Mouse (Mus musculus) lung, embryonic 15.5 days (tissue): ENCODE measurements around the gene Vwa1. TPM values are rescaled to one million over a fixed set of nuclear protein-coding genes. Genes with fewer than 3 reads are reported as not detected.

Experiments used
- ATAC-seq: fragments of 200-750 bp; cut with Nextera tagmentation; 2 replicates; pipeline ENCODE4 v1.8.0; 2017; ENCODE audit warnings: moderate number of reproducible peaks, borderline replicate concordance; ENCODE audit not compliant: low FRiP score, low TSS enrichment; ENCODE audit errors: extremely low read depth
- H3K27ac ChIP-seq: fragments of 300-500 bp; sonication (generic); 2 replicates; pipeline ENCODE4 v1.5.1; 2015; ENCODE audit warnings: moderate library complexity, mild to moderate bottlenecking, inconsistent platforms
- H3K27me3 ChIP-seq: fragments of 300-500 bp; sonication (generic); 2 replicates; pipeline ENCODE4 v1.6.1; 2015; ENCODE audit warnings: inconsistent platforms
- H3K36me3 ChIP-seq: fragments of 300-500 bp; sonication (generic); 2 replicates; pipeline ENCODE4 v1.6.1; 2015; ENCODE audit warnings: inconsistent platforms
- H3K4me1 ChIP-seq: fragments of 300-500 bp; sonication (generic); 2 replicates; pipeline ENCODE4 v1.6.1; 2015; ENCODE audit warnings: inconsistent platforms
- H3K4me2 ChIP-seq: fragments of 300-500 bp; sonication (generic); 2 replicates; pipeline ENCODE4 v1.6.1; 2015; ENCODE audit warnings: inconsistent platforms, mild to moderate bottlenecking, moderate library complexity
- H3K4me3 ChIP-seq: fragments of 300-500 bp; sonication (generic); 2 replicates; pipeline ENCODE4 v1.5.1; 2015; ENCODE audit warnings: mild to moderate bottlenecking, inconsistent platforms
- H3K9ac ChIP-seq: fragments of 300-500 bp; sonication (generic); 2 replicates; pipeline ENCODE4 v1.6.1; 2015; ENCODE audit warnings: inconsistent platforms
- H3K9me3 ChIP-seq: fragments of 300-500 bp; sonication (generic); 2 replicates; pipeline ENCODE4 v1.6.1; 2016; ENCODE audit warnings: inconsistent platforms
- WGBS: fragments of 180-500 bp; shearing (Covaris S2); methylation state at CpG from one replicate; pipeline ENCODE4 v1.1.7; 2015; 5-methylcytosine and 5-hydroxymethylcytosine counted together
- polyA plus RNA-seq: library from polyadenylated mRNA; unstranded; fragments of >200 nt; fragmentation: Nextera tagmentation; extraction: Ambion mirVana; gene quantifications from 2 replicates; pipeline ENCODE4 v1.2.1, GENCODE M21; 2015

Gene Vwa1
- 10.5 and 11.0 TPM in 2 replicates for polyA plus RNA-seq

- H3K4me3 ChIP-seq, result peak within 1 kb of the TSS; percentile 37
- peaks cover 52% of the 10 kb centered on the region for H3K4me1 ChIP-seq
- under 1% methylated on average over 35 of the region's 35 CpGs for WGBS
- H3K36me3 ChIP-seq, result no peaks in the 10 kb centered on the region
- H3K9ac ChIP-seq, result peak within 1 kb of the TSS; percentile 31
- peaks cover 34% of the 10 kb centered on the region for H3K27me3 ChIP-seq
- peak within 1 kb of the TSS; percentile 76 for H3K4me2 ChIP-seq
- peak within 1 kb of the TSS; percentile 39 for H3K27ac ChIP-seq
- H3K9me3 ChIP-seq, result no peaks in the 10 kb centered on the region
- ATAC-seq, result peak; percentile 71
Measured at GRCm38 (mm10) chr4:155774280-155774754, at the start of gene Vwa1. Vwa1 (minus strand) TSS chr4:155774698.

DNA sequence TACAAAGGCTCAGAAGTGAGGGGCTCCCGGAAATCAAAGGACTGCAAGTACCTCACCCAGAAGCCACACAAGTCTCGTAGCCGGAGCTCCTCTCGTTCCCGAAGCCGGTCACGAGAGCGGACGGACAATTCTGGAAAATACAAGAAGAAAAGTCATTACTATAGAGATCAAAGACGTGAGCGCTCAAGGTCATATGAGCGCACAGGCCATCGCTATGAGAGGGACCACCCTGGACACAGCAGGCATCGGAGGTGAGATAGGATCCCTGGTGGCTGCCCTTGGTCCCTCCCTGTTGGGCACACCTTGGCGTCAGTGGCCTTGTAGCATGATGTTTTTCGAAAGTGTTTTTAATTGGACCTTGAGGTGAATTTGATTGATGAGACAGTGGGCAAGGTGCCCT lies 48.9 kb upstream of the Vwa1 start:
- no peak for ATAC-seq
- 96% methylated on average over 16 of the region's 16 CpGs for WGBS
- no peak overlapping the region for H3K27ac ChIP-seq
- no peaks in the 10 kb centered on the region for H3K9me3 ChIP-seq
- no peak overlapping the region for H3K9ac ChIP-seq
- H3K27me3 ChIP-seq, result no peaks in the 10 kb centered on the region
- peaks cover 92% of the 10 kb centered on the region for H3K36me3 ChIP-seq
- no peaks in the 10 kb centered on the region for H3K4me1 ChIP-seq
- no peak overlapping the region for H3K4me3 ChIP-seq
- no peak overlapping the region for H3K4me2 ChIP-seq

GRCm38 (mm10) chr4:155821025-155821424 lies 46.5 kb upstream of the Vwa1 start:
- Histone ChIP-seq H3K4me3 (no peak overlapping the region), H3K36me3 (peaks cover 94% of the 10 kb centered on the region), H3K4me1 (no peaks in the 10 kb centered on the region), H3K27me3 (no peaks in the 10 kb centered on the region), H3K27ac (no peak overlapping the region), H3K4me2 (no peak overlapping the region), H3K9ac (no peak overlapping the region), H3K9me3 (no peaks in the 10 kb centered on the region)
- 72% methylated on average over 7 of the region's 7 CpGs for WGBS
- no peak for ATAC-seq

DNA sequence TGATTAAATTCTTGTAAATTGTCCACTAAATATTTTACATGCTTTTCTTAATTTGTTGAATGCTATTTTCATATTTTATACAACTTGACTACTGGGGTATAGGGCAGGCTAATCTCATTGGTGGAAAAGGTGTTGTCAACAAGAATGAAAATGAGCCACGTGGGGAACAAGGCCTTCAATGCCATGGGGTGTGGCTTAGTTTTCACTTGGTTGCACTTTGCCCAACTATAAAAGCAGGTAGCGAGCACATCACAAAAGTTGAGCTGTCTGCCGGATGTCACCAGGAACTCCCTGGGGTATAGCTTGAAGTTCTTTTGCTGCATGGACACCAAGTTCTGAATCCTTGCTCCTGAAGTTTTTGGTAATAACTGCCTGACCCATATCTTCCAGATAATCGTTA lies 43.0 kb upstream of the Vwa1 start:
- H3K9ac ChIP-seq, result no peak overlapping the region
- no peaks in the 10 kb centered on the region for H3K27me3 ChIP-seq
- H3K4me2 ChIP-seq, result no peak overlapping the region
- no peaks in the 10 kb centered on the region for H3K9me3 ChIP-seq
- 83% methylated on average over 4 of the region's 4 CpGs for WGBS
- no peak overlapping the region for H3K27ac ChIP-seq
- H3K4me1 ChIP-seq, result peaks cover 18% of the 10 kb centered on the region
- H3K36me3 ChIP-seq, result peaks cover 82% of the 10 kb centered on the region
- ATAC-seq, result no peak
- no peak overlapping the region for H3K4me3 ChIP-seq

DNA sequence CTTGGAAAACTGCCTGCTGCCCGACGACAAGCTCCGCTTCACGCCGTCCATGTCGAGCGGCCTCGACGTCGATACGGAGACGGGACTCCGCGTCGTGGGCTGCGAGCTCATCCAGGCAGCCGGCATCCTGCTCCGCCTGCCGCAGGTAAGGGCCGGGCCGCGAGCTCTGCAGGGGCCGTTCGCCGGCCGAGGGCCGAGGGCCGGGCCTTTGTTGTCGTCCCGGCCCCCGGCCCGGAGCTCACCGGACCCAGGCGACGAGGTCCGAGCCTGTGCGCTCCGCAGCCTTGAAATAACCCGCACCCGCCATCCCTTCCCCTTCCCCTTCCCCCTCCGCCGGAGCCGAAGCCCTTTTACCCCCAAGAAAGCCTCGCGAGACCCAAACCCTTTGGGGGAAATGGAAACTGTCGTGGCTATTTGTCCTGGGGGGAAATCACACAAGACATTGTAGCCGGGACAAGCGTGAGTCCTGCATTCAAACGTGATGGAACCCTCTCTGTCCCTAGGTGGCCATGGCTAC lies 38.2 kb upstream of the Vwa1 start:
- Histone ChIP-seq H3K27ac (peak overlapping the region; percentile 87), H3K36me3 (peaks cover 67% of the 10 kb centered on the region), H3K27me3 (no peaks in the 10 kb centered on the region), H3K4me2 (peak overlapping the region; percentile 62), H3K4me3 (peak overlapping the region; percentile 91), H3K9ac (peak overlapping the region; percentile 97), H3K9me3 (no peaks in the 10 kb centered on the region), H3K4me1 (peaks cover 25% of the 10 kb centered on the region)
- peak; percentile 24; the same call in 1 of the 2 replicates for ATAC-seq
- WGBS, result under 1% methylated on average over 49 of the region's 49 CpGs

GRCm38 (mm10) chr4:155811929-155812664 lies 37.6 kb upstream of the Vwa1 start, which contains the start of gene Ccnl2:
Ccnl2 (plus strand) TSS chr4:155812489.
- Histone ChIP-seq H3K9ac (peak within 1 kb of the TSS; percentile 97), H3K36me3 (peaks cover 66% of the 10 kb centered on the region), H3K27ac (peak within 1 kb of the TSS; percentile 87), H3K4me3 (peak within 1 kb of the TSS; percentile 91), H3K4me1 (peaks cover 25% of the 10 kb centered on the region), H3K4me2 (peak within 1 kb of the TSS; percentile 62), H3K27me3 (no peaks in the 10 kb centered on the region), H3K9me3 (no peaks in the 10 kb centered on the region)
- peak; percentile 99 for ATAC-seq
- under 1% methylated on average over 58 of the region's 60 CpGs for WGBS

DNA sequence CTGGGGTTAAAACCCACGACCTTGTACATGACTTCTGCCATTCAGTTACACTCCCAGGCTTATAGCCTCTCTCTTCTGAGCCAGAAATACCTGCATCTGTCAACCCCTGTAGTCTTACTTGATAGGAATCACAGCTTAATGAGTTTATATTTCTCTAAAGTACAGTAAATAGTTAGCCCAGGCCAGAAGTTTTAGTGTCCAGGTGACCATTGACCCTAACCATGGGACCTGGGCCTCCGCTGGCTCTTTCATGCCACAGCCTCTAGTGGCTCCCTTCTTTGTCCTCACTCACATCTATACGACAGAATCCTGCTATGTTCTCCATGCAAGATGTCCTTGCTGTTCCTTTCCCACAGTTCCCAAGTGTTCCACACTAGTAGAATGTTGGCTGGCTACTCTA lies 33.3 kb upstream of the Vwa1 start:
- Histone ChIP-seq H3K27ac (no peak overlapping the region), H3K4me2 (no peak overlapping the region), H3K27me3 (no peaks in the 10 kb centered on the region), H3K9me3 (no peaks in the 10 kb centered on the region), H3K4me3 (no peak overlapping the region), H3K4me1 (peaks cover 22% of the 10 kb centered on the region), H3K36me3 (peaks cover 40% of the 10 kb centered on the region), H3K9ac (no peak overlapping the region)
- no peak for ATAC-seq
- 85% methylated on average over 3 of the region's 3 CpGs for WGBS

DNA sequence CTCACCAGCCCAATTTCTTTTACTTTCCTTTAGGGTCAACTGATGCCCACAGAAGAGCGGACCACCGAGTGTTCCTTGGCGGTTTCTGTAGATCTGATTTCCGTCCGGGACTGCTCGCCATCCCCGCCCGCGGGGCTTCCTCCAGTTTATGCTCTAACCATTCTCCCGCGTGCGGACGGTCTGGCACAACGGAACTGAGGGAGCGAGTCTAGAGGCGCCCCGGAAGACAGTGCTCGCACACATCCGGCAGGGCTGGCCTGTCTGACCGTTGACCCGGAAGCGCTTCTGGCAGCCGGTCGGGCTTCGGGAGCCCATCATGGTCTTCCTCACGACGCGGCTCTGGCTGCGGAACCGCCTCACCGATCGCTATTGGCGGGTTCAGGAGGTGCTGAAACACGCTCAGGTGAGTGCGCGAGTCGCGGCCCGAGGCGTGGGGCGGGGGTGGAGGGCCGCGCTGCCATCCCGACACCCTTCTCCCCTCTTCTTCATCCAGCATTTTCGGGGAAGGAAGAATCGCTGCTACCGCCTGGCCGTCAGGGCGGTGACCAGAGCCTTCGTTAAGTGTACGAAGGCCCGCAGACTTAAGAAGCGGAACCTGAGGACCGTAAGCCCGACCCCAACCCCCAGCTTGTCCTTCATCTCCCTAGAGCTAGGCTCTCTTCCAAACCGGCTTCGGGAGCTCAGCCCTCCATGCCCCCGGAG lies 29.0 kb upstream of the Vwa1 start:
- peaks cover 17% of the 10 kb centered on the region for H3K4me1 ChIP-seq
- peak overlapping the region; percentile 66 for H3K27ac ChIP-seq
- no peaks in the 10 kb centered on the region for H3K27me3 ChIP-seq
- no peaks in the 10 kb centered on the region for H3K9me3 ChIP-seq
- ATAC-seq, result peak; percentile 98
- WGBS, result under 1% methylated on average over 58 of the region's 58 CpGs
- H3K4me3 ChIP-seq, result peak overlapping the region; percentile 81
- H3K36me3 ChIP-seq, result peaks cover 16% of the 10 kb centered on the region
- H3K9ac ChIP-seq, result peak overlapping the region; percentile 73
- peak overlapping the region; percentile 61 for H3K4me2 ChIP-seq

DNA sequence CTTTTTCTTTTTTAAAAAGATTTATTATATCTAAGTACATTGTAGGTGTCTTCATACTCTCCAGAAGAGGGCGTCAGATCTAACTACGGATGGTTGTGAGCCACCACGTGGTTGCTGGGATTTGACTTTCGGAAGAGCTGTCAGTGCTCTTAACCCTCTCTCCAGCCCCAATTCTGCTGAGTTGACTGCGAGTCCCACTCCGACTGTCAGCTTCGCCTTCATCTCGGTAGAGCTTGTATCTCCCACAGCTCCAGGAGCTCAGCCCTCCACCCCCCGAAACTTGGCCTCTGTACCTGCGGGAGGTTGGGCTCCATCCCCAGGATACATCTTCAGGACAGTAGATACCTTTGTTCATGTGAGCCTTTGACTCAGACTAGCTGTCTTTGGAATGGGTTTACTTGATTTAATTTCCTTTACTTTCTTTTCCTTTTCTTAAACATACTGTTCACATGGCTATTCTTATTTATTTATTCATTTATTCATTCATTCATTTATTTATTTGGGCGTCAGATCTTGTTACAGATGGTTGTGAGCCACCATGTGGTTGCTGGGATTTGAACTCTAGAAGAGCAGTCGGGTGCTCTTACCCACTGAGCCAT lies 28.3 kb upstream of the Vwa1 start, which contains the start of gene Mrpl20:
Gene Mrpl20 (plus strand): TSS at position 138 of the 599 bp plus-strand sequence.
- no peak for ATAC-seq
- whole genome bisulfite sequencing, result 12% methylated on average over 12 of the region's 12 CpGs
- Histone ChIP-seq H3K4me2 (peak within 1 kb of the TSS; percentile 61), H3K36me3 (peaks cover 9% of the 10 kb centered on the region), H3K9ac (peak within 1 kb of the TSS; percentile 73), H3K9me3 (no peaks in the 10 kb centered on the region), H3K4me1 (peaks cover 17% of the 10 kb centered on the region), H3K27ac (peak within 1 kb of the TSS; percentile 66), H3K4me3 (peak within 1 kb of the TSS; percentile 81), H3K27me3 (no peaks in the 10 kb centered on the region)

DNA sequence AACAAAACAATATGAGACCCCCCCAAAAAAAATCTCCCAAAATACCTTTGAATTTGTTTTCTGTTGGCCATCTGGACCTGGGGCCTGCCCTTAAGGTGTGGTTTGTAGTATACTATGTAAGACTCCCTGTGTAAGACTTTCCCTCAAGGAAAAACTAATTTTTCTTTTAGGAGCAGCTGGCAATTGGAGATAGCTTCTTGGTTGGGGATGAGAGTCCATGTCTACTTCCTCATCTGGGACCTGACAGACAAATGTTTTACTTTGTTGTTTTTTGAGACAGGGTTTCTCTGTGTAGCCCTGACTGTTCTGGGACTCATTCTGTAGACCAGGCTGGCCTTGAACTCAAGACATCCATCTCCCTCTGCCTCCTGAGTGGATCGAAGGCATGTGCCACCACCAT lies 27.6 kb upstream of the Vwa1 start:
- Histone ChIP-seq H3K27ac (no peak overlapping the region), H3K4me2 (no peak overlapping the region), H3K9ac (no peak overlapping the region), H3K9me3 (no peaks in the 10 kb centered on the region), H3K36me3 (peaks cover 3% of the 10 kb centered on the region; the same call in 1 of the 2 replicates), H3K27me3 (no peaks in the 10 kb centered on the region), H3K4me3 (no peak overlapping the region), H3K4me1 (peaks cover 17% of the 10 kb centered on the region)
- 89% methylated on average over 1 of the region's 1 CpGs for WGBS
- ATAC-seq, result no peak

GRCm38 (mm10) chr4:155793730-155794129 lies 19.2 kb upstream of the Vwa1 start:
- H3K9ac ChIP-seq, result no peak overlapping the region
- 41% methylated on average over 2 of the region's 2 CpGs for WGBS
- H3K4me1 ChIP-seq, result no peaks in the 10 kb centered on the region
- no peak overlapping the region for H3K4me2 ChIP-seq
- H3K4me3 ChIP-seq, result no peak overlapping the region
- ATAC-seq, result no peak
- no peak overlapping the region for H3K27ac ChIP-seq
- no peaks in the 10 kb centered on the region for H3K36me3 ChIP-seq
- H3K27me3 ChIP-seq, result no peaks in the 10 kb centered on the region
- no peaks in the 10 kb centered on the region for H3K9me3 ChIP-seq
